Mouse (Mus musculus) spleen, embryonic (tissue): Measurements from ENCODE around the gene C2cd5.

ENCODE experiments used
- CTCF ChIA-PET: fragments of 350-600 bp; sonication (Branson Sonifier 250); formaldehyde crosslinking; loops from one replicate; lab custom pipeline; 2022; lab: Charles Lee

C2cd5 gene

DNA sequence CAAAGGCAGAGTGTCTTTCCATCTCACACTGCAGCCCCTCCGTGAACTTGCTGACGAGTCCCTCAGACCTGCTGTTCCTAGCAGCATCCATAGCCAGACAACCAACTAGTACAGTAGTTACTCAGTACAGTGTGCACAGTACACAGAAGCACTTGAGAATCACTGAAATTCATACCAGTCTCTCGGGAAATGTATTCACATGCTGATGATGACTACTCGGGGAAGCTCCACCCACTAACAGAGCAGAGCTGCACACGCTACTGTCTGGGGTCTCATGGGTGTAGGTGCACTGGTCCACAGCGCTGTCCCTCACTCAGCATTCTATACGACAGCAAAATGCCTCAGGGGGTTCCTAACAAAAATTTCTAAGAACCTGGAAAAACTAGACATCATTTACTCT is 19.2 kb downstream of the C2cd5 start:
- CTCF ChIA-PET: no interaction called here

DNA sequence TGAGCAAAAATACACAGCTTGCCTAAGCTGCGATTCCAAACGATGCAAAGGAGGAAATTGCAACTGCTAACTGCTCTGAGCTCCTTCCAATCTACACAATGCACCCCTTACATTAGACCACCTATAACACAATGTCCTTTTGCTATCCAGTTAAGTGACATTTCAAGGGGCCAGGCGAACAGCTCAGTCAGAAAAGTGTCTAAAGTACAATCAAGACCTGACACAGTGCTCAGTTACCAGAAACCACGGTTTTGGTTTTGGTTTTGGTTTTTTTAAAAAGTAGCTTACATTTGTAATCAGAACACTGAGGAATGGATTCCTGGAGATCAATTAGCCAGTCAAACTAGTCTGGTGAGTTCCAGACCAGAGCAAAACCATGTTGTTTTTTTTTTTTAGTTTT is 20.8 kb downstream of the C2cd5 start:
- CTCF ChIA-PET: interaction anchor here (0.6 kb wide), 1 partner anchor 106 kb away, joined by 7 read pairs; no protein-coding TSS in a partner anchor

DNA sequence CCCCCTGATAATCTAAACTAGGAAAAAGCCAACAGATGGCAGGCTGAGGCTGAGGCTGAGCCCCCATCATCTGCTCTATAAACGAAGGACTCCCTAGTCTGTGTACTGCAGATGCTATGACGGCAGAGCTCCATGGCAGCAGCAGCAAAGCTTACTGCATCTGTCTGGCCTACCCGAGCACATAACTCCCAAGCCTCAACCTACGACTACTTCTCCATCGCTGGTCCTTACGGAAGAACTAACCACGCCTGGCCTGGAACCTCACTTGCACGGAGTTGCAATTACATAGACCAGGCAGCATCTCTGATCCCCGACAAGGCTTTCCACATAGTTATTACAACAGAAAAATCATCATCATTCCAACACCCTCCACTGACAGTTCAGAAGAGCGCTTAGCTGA is 23.5 kb downstream of the C2cd5 start:
- CTCF ChIA-PET: no interaction called here

DNA sequence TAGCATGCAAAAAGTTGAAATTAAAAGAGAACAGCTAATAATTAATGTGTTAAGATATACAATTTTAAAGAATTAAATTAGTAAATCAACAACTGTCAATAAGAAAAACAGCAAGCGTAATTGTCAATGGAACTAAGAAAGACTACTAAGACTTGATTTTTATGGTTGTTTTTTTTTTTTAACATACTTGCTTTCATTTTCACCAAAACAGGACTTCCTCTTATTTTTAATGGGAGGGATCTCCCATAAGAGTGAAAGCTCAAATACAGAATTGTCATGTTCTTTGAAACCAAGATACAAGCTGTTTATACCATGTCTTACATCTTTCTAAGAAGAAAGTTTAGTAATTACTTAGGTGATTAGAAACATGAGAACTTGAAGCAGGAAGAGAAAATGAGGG is 26.0 kb downstream of the C2cd5 start:
- CTCF ChIA-PET: interaction anchor here (0.6 to 0.9 kb wide), 2 partner anchors 39 to 124 kb away, joined by 3 to 5 read pairs; no protein-coding TSS in a partner anchor

DNA sequence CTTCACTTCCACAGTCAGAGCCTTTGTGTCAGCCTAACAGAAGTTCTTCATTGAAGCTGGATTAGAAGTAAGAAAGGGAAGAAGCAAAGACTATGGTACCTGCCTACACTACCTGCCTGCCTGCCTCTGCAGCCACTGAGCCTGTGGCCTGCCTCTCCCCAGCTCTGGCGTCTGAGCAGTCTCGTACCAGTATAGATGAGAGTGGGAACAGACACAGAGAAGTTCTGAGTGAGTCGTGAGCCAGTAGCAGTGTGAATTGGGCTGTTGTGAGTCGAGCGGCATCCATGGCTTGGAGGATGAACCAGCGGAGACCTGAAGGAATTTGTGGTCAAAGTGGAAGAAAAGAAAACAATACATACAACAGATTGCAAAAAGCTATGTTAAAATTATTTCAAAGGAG is 26.5 kb downstream of the C2cd5 start:
- CTCF ChIA-PET: interaction anchor here (0.6 kb wide), 1 partner anchor 39 kb away, joined by 5 read pairs; no protein-coding TSS in a partner anchor

DNA sequence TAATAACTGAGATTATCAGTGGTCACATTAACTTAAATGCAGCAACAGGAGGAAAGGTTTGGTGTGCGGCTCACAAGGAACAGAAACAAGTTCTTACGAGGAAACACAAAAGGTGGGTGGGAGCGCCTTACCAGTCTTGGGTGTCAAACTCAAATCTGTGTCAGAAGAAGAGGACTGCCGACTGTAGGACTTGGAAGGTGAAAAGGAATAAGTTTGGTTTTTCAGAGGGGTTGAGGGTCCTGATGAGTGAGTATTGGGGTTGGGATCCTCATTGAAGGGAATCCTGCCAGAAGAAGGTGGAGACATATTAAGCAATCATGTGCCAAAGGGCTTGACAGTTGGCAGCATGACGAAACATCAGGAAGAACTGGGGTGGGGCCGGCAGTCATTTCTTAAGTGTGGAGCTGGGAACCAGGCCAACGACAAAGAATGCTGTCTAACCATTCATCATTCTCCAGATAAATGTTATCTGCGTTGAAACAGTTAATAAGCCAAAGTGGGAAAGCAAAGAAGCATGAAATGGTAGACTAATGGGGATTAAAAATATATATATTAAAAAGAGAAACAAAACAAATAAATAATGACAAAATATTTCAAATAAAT is 27.4 kb downstream of the C2cd5 start:
- CTCF ChIA-PET: no interaction called here

DNA sequence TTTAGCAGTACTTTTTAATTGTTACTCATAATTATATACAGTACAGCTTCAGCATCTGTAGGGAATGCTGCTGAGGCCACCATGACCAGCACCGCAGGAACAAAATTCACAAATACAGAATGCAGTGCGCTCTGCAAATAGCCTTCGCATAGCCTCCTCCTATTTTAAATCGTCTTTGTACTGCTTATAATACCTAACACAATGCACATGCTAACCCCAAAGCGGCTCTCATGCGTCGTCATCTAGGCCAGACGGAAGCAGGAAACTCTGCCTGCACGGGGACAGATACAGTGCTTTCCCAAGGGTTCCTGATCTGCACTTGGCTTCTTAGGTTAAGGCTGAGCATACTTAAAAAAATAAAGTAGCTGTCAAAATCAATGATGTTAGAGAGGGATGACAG is 29.2 kb downstream of the C2cd5 start:
- CTCF ChIA-PET: no interaction called here

DNA sequence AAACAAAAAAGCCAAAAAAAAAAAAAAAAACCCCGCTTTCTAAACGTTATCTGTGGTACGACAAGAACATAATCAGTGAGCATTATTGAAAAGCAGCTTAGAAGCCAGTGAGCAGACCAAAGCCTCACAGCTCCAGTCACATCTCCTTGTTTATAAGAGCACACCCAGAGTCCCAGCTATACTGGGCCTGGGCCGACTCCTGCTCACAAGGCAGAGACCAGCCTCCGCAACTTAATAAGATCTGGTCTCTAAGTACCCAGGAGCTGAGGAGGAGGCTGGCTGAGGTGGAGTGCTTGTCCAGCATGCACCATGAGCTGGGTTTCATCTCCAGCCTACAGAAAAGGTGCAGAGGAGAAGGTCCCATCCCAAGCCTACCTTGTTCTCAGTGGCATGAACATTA is 29.9 kb downstream of the C2cd5 start:
- CTCF ChIA-PET: interaction anchor here (0.7 to 1.3 kb wide), 3 partner anchors 18 to 429 kb away, joined by 4 to 23 read pairs (median 7); no protein-coding TSS in a partner anchor

DNA sequence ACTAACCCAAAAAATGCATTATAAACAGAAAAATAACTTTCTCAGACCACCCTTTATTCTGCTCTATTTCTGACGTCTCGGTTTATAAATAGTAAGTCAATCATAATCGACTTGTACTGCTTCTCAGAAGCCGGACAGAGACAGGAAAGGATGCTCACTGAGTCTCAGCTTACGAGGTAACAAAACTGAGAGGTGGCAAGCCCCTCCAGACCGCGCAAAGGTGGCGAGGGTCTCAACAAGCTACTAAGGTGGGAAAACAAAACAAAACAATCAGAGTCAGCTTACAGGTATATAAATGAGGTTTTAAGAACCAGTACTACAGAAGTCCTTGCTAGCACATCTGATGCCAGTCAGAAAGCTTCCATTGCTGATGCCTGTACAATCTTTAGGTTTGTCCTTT is 30.3 kb downstream of the C2cd5 start:
- CTCF ChIA-PET: interaction anchor here (0.7 to 1.3 kb wide), 3 partner anchors 18 to 430 kb away, joined by 4 to 23 read pairs (median 7); no protein-coding TSS in a partner anchor

DNA sequence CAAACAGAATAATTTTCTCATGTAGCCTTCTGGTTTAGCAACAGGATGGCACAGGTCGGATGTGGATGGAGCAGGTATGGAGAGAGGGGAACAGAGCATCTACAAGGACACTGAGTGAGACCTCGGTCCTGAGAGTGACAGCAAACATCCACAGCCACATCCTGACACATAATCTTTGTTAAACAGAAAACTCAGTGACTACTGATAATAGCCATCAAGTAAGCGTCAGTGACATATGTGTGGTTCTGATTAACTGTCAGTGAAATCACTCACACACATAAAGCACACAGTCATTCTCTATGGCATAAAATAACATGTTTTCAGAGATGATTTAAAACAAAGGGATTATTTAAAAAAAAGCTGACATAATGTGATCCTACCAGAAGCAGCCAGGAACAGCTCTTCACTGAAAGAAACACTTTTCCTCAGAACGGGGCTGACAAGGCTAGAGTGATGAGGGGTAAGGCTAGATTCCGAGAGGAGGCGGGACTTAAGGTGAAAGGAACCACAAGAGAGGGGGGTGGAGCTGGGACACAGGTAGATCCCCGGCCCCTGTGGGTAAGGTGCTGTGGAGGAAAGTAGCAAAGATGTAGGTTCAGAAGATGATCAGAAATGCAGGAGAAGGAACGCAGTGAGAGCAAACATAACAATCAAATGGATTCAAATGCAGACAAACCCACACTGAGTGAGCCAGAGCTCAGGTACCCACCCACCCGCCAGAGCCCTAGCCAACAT is 31.6 kb downstream of the C2cd5 start:
- CTCF ChIA-PET: interaction anchor here (0.7 to 1.3 kb wide), 3 partner anchors 9 to 76 kb away, joined by 3 to 4 read pairs (median 3); no protein-coding TSS in a partner anchor

DNA sequence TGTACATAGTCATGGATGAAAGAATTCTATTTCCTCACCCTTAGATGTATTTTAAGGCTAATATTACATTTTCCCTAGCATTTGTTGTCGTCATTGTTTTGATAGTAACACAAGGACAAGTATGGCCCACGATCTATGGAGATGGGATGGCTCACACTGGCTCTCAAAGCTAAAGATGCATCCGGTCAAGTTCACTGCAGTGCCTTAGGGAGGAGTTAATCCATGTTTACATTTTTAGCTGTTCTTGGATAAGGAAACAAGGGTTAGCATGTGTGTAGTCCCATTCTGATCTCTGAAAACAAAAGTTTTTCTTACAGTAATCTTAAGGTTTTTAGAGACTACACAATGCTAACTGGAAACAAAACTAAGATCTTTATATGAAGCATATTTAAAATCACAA is 32.3 kb downstream of the C2cd5 start:
- CTCF ChIA-PET: no interaction called here

DNA sequence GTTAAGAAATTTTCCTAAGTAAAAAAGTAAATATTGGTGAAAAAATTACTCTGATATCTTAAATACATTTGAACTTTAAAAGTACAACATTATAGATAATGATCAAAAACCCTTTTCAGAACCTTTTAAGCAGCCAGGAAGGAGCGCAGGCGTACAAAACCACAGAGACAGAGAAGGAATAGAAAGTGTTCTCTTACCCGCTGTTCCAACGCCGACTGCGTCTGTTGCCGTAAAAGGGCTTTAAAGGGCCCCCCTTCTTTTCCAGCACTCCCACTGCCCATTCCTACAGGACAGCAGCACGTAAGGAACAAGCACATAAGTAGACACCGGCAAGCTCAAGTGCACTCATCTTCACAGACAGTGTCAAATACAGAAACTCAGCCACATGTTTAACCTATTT is 33.1 kb downstream of the C2cd5 start:
- CTCF ChIA-PET: no interaction called here

DNA sequence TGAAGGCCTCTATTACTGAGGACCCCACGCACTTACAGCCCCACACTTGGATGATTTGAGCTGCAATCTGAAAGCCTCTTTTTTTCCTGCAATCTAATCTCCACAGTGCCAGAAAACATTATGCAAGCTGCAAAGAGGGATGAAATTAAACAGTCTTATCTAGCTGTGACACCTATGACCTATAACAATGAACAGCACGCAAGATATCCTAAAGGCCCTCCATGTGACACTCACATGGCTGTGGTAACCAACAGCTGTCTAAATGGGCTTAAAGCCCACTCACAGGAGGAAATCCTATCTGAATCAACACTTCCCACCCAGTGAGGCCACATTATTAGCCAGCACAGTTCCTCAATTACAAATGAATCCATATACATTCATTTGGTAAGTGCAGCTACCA is 35.9 kb downstream of the C2cd5 start:
- CTCF ChIA-PET: no interaction called here

DNA sequence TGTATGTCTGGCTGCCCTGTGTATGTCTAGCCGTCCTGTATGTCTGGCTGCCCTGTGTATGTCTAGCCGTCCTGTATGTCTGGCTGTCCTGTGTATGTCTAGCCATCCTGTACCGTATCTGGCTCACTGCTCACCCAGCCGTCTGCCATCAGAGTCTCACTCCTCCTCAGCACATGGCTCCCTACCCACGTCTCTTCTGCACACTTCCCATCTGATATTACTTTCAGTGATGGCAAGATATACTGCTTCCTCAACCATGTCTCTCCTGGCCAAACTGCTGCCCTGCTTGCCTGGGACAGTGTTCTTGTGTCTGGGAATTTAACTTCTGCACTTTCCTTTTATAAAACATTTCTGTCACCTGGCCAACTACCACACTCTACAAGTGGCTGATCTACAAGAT is 42.3 kb downstream of the C2cd5 start:
- CTCF ChIA-PET: no interaction called here

DNA sequence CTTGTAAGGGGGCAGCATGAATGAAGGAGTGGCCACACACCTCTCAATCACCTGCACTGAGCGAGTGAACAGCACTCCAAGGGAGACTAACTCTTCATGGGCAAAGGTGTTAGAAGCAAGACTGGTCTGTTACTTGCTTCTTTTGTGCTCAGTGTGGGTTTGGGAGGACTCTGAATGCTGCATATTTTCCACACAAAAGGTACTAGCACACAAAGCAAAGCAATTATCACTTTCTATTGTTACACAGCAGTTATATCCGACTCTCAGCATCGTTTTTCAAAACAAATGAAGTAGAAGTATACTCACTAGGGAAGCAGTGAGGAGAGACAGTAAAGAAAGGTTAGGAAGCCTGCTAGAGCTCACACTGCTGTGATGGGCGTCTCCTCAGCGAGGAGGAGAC is 48.4 kb downstream of the C2cd5 start:
- CTCF ChIA-PET: no interaction called here

DNA sequence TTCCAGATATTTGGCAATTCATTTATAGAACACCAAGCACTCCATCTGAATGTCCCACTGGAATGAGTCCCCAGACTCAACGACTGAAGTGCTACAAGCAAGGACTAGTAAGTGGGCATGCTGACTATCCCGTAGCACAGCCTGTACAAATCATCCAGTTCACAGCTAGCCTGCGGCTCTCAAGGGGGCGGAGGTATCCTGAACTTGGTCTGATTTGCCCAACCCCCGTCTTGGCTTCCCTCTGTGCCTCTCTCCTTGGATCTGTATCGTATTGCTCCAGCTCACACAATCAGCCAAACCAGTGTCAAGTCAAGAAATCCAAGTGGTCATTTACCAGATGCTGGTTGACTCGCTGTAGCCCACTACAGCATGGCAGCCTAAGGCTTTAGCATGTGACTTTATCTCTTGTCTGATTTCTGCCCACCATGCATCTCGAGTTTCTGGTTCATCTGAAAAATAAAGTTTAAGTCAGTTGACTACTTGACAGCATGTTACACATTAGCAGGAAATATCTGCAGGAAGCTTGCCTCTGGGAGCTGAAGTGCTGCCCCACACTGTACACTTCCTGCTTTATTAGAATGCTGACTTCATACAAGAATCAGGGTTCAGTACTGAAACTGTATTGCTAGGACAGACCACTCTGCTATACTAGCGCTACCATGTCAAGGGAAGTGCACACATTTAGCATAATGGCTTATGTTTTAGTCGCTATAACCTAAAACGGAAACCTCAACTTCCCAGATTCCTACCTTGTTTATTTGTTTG is 50.0 kb downstream of the C2cd5 start:
- CTCF ChIA-PET: no interaction called here

DNA sequence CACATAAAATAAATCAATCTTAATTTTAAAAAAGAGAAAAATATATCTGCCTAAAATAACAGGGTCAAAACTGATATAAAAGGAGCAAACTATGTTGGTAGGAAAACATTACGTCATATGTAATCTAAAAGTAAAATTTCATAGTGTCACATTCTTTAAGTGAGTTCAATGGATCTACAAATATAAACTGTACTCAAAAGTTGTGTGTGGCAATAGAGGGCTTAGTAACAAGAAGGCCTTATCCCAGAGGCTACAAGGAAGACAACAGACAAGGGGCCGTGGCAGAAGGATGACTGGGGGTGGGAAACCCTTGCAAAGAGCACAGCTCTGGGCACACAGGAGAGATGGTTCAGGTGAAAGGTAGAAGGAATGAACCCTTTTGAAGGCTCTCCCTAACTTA is 50.8 kb downstream of the C2cd5 start:
- CTCF ChIA-PET: interaction anchor here (0.6 kb wide), 1 partner anchor 11 kb away, joined by 3 read pairs; no protein-coding TSS in a partner anchor

DNA sequence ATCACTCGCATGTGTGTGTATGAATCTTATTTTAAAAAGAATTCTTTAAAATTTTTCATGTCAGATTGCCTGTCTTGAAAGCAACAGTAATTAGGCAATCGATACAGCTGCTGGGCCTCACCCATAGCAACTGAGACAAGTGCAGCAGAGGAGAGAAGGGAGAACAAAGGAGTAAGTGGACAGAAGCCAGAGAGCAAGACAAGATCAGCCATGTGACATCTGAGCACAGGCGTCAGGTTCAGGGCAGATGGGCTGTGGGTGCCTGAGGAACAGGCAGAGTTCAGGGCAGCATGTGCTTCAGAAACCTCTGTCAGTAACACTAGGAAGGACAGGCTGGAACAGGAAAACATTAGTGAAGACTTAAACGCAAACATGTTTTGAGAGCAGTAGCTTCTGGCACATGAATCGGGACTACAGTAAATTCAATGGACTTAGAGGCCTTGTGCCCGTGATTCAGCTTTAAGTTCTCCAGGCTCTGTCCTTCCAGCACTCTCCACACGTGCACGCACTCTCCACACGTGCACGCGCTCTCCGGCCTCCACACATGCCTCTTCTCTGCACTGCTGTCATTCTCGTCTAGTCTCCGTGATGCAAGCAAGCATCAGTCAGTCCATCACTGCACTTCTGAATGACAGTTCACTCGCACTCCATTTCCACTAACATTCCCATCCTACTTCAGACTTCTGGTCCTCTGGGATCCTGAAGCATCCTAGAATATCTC is 52.2 kb downstream of the C2cd5 start:
- CTCF ChIA-PET: no interaction called here

DNA sequence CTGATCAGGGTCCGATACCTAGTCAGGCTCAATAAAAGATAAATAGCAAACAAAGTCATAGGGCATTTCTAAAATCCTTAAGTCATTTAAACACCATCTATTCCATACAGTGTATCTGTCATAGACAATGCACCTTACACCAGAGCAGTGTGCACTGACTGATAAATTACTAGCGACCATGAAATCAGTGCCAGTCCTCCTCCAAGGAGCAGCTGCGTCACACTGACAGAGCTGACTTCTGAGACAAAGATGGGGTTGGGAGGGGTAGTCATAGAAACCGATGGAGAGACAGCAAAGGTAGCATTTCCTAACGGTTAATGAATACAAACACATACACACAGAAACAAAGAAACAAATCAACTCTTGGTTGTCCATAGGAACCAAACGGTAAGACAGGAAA is 58.4 kb downstream of the C2cd5 start:
- CTCF ChIA-PET: no interaction called here

DNA sequence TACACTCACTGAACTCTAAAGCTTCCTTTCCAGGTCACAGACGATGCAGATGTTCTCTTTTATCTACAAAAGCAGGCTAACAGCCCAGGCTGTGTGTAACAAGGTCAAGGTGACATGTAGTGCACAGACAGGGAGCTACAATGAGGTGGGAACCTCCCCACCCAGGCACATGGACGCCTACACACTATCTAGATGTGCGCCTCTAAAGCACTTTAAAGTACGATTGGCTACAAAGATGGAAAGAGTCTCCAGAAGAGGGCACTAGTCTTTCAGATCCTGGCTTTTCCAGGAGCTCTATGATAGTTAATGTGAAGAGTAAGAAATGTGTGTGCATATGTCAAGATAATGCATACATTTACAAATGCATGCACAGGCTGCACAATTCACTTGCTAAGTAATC is 64.7 kb downstream of the C2cd5 start:
- CTCF ChIA-PET: interaction anchor here (0.7 to 1.1 kb wide), 2 partner anchors 18 to 170 kb away, joined by 3 to 4 read pairs; no protein-coding TSS in a partner anchor

DNA sequence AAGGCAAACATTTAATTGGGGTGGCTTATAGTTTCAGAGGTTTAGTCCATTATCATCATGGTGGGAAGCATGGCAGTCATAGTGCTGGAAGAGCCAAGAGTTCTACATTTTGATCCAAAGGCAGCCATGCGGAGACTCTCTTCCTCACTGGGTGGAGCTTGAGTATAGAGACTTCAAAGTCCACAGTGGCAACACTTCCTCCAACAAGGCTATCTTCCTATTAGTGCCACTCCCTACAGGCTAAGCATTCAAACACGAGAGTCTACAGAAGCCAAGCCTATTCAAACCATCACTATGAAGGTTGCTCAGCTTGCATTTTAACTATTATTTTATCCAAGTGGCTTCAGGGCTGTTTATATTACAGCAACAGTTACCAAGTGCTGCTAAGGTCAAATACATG is 65.4 kb downstream of the C2cd5 start:
- CTCF ChIA-PET: interaction anchor here (0.7 to 1.1 kb wide), 2 partner anchors 19 to 171 kb away, joined by 3 to 4 read pairs; no protein-coding TSS in a partner anchor
